Mouse (Mus musculus): ENCODE results near the gene Olfr427. TPM values are rescaled to one million over a fixed set of nuclear protein-coding genes. Genes with fewer than 3 reads are reported as not detected.
"Not testable (repeated sequence)": the region's sequence is repeated elsewhere in the genome, so short reads cannot be mapped to it uniquely, and the experiment has no call there.

The Olfr427 gene
- total RNA-seq (2021) (not detected), polyA plus RNA-seq (2012; rRNA removed) (not detected in 2 replicates)
- long read RNA-seq, result 0 reads

DNA sequence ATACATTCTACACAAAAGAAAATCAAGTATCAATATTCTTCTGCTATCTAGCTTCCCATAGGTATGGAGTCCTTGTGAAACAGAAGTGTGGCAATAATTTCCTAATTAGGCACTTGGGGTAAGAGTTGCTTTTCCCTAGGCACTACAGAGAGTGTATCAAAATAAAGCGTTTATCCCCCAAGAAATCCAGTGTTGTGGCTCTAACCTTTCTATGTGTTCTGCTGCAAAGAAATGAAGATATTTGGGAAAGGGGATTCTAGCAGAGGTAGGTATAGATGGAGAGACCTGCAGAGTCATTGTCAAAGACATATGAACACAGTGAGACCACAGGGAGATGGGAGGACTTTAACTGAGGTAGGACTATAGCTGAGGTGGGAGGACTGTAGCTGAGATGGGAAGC lies at the start of gene Olfr427:
TSS of gene Olfr427 (plus strand) at position 301 of the 400 bp plus-strand sequence.
- DNase-seq, result no peak

DNA sequence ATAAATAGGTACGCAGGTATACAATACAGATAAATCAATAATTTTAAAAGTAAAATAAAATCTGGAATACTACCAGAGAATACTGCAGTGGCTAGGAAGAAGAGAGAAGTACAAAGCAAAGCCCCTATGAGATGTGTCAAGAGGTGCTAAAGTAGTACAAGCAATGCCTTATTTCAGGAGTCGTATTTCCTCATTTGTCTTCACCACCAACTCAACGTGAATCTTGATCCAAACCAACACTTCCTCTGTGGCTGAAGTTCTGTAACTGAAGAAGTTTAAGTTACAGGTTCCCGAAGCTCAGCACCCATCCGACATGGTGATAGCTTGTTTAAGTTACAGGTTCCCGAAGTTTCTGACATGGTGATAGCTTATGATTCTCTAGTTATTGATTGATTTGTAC lies 48.5 kb upstream of the Olfr427 start:
- not testable (repeated sequence) for DNase-seq

DNA sequence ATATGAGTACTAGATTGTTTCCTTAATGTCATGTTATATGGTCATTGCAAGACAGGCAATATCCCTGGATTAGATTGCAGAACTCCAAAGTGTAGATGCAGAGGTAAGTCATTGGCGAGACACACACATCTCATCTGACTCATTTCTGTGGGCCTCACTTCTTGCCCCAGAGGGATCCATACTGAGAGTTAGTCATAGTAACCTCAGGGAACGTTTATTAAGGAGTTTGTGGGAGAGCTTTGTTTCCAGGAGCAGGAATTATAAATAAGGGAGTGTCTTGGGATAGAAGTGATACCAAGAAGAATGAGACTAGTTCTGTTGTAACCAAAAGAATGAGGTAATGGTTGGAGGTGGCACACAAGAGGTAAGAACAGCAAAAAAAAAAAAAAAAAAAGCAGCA lies 47.8 kb upstream of the Olfr427 start, which contains the start of gene Olfr432:
TSS of gene Olfr432 (plus strand) at position 313 of the 400 bp plus-strand sequence.
- no peak for DNase-seq

DNA sequence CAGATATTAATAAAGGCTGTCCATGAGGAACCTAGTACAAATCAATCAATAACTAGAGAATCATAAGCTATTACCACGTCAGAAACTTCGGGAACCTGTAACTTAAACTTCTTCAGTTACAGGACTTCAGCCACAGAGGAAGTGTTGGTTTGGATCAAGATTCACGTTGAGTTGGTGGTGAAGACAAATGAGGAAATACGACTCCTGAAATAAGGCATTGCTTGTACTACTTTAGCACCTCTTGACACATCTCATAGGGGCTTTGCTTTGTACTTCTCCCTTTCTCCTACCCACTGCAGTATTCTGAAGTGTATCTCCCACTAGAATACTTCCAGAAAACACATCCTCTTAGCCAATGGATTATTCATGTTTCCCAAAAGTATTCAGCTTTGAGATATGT lies 47.3 kb upstream of the Olfr427 start:
- not testable (repeated sequence) for DNase-seq

DNA sequence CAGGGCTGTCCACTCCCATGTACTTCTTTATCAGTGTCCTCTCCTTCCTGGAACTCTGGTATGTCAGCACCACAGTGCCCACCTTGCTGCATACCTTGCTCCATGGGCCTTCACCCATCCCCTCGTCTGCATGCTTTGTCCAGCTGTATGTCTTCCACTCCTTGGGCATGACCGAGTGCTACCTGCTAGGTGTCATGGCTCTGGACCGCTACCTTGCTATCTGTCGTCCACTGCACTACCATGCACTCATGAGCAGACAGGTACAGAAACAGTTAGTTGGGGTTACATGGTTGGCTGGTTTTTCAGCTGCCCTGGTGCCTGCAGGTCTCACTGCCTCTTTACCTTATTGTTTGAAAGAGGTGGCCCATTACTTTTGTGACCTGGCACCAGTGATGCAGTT lies 46.2 kb upstream of the Olfr427 start:
- no peak for DNase-seq

DNA sequence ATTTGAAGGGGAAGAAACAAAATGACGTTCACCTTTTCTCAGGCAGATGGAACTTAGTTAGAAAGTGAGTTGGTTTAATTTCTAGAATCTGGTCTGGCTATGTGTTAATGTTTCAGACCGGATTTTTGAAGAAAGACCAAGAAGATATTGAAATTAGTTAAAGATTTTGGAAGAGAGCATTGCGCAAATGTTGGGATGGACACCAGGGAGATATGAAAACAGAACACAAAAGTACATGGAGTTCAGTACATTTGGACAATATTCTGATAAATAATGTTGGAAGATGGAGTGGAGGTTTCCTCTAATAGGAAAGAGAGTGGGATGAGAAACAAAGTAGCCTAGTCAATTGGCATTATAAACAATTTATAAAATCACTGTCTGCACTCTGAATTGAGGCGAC lies 45.2 kb upstream of the Olfr427 start:
- DNase-seq, result no peak

DNA sequence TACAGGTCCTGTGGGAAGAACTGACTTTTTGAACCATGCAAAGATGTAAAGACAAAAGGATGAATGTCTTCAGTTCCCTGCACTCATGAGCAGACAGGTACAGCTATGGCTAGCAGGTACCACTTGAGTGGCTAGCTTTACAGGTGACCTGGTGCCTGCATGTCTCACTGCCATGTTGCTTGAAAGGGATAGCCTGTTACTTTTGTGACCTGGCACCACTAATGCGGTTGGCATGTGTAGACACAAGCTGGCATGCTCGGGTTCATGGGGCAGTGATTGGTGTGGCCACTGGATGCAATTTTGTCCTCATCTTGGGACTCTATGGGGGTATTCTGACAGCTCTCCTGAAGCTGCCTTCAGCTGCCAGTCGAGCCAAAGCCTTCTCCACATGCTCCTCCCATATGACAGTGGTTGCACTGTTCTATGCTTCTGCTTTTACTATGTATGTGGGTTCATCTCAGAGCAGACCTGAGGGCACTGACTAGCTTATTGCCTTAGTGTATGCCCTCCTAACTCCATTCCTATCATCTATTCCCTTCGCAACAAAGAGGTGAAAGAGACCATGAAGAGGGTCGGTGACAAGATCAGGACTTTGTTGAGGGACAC lies 44.7 kb upstream of the Olfr427 start:
- no peak for DNase-seq

DNA sequence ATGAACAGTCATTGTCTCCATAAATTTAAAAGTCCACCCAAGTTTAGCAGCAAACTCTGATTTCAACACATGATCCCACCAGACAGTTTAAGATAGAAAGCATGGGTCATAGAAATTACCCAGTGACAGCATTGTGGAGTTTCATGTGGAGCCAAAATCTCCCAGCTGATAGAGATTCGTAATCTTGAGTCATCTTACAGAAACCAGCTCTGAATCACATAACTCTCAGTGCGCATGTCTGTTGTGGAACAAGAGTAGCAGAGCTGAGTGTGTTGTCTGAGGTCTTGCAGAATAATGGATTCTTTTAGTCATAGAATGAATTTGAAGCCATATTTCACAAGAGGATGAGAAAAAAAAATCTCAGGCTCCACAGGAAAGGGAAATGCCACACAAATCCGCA lies 43.7 kb upstream of the Olfr427 start:
- DNase-seq, result no peak

DNA sequence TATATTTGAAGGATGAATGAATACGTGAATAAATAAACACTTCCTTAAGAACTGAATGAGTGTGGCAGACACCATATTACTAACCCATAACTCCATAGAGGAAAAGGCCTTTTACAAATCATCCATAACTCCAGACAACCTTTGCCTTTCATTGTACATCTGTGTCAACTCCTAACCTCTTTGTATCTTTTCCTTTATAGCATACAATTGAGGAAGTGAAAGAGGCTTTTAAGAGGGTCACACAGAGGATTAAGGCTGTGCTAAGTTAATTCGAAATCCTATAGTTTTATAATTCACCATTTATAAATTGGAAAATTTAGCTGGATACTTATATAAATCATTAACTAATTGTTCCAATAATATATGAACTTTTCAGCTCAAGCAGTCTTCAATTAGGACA lies 41.4 kb upstream of the Olfr427 start:
- no peak for DNase-seq

DNA sequence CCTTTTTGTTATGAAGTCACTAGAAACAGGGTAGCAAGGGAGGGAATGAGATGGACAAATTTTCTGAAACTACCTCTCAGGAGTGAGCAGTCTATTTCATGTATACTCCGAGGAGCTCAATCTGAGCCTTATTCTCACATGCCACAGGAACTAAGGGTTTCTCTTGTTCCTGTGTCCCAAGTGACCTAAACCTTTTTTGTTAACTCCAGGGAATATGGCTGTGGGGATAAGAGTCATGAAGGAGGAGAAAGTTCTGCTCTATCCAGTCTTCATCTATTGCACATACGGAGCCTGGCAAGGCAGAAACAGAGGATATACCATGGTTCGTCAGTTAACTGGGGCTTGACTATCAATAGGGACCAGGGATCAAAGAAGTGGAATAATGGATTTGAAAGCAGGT lies 30.4 kb upstream of the Olfr427 start, which contains the start of gene Olfr430:
TSS of gene Olfr430 (plus strand) at position 301 of the 400 bp plus-strand sequence.
- DNase-seq, result no peak

DNA sequence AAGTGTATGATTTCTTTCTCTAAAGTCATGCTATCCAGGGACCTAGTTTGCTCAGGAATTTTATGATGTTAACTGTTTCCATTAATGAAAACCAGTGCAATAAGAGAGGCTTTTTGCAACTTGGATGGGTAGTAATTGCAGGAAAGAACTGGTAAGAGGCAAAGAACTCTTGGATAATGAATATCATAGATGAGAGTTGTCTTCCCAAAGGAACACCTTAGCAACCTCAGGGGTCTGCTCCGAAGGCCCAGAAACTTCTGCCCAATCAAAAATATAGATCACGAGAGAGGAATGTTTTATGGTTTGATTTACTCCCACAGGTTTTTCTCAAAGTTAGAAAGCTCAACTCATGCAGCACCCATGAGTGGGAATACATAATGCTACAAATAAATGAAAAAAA lies 12.7 kb upstream of the Olfr427 start, which contains the start of gene Olfr429:
TSS of gene Olfr429 (plus strand) at position 301 of the 400 bp plus-strand sequence.
- no peak for DNase-seq

DNA sequence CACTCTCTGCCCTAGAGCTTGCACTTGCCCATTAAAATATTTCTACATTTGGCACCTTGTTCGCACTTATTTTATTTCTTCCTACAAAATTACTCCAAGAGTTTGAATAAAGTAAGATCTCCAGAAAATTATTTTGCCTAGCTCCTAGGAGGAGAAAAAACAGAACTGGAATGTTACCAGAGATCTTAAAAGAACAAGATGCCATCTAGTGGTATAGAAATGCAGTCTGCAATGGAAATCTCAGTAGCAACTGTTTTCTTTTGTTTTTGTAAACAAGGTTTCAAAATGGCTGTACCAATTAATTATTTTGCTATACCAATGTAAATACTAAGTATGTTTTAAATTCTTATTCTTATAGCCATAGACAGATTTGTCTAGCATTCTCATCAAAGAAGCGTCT lies 7.0 kb downstream of the Olfr427 start:
- no peak for DNase-seq

DNA sequence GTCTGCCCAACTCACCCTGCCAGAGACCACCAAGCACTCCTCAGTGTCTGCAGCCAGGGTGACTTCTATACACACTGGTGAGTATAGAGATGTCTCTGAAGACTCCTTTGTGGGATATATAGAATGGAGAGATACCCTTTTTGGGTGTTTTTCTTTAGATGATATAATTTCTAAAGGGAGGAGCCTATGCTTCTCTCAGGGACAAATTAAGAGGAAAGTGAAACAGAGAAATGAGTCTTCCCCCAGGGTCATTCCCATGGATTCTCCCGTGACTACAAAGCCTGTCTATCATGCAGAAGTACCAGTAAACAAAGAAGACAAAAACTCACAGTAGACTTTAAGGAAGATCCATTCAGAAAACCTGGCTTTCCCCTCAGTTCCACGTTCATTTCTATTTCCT lies 24.4 kb downstream of the Olfr427 start, which contains the start of gene Olfr231:
TSS of gene Olfr231 (minus strand) at position 101 of the 400 bp plus-strand sequence.
- no peak for DNase-seq

DNA sequence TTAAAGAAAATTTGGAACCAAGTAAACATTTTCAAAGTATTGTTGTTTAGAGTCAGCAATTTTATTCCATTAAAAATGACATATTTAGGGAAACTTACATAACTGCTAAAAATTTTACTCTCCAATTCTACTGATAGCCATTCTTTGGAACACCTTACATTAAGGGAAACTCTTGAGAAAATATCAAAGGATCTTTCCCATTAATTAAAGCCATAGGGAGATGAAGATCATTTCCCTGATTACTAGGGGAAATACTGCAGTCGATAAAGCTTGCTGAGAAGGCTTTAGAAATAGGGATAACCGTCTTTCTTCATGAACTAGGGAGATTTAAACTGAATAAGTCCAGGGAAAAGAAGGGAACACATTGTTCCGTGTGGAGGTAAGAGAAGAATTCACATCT lies 34.5 kb downstream of the Olfr427 start, which contains the start of gene Olfr424:
TSS of gene Olfr424 (plus strand) at position 301 of the 400 bp plus-strand sequence.
- DNase-seq, result no peak

DNA sequence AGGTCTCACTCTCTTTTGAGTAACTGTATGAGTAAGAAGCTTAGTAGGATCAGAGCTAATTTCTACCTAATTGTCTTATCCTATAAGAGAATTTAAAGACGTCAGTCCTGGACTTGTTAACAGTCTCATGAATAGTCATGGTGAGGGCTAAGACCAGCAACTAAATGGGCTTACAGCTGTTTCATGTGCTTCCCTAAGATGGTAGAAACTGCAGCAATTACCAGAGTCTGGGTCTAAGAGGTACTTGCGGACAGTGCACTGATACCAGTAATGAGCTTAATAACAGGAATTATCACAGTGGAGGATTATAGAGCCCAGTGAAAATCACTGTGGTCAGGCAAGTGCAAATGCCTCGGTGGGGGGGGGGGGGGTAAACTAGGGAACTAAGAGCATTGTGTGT lies 35.3 kb downstream of the Olfr427 start:
- no peak for DNase-seq

DNA sequence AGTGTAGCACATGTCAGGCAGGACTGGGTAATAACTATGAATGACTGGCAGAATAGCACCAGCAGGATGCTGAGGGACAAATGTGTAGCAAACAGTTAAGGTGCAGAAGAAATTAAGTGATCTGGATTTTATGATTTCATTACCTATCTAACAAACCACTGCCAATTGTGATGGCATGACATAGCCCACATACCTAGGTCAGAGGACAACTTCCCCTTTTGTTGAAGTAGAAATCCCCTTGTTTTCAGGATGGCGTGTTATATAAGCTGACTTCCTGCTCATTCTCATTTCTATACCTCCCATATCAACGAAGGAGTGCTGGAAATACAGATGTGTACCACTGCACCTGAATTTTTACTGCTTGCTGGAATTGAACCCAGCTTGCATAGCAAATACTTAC lies 44.7 kb downstream of the Olfr427 start:
- no peak for DNase-seq

DNA sequence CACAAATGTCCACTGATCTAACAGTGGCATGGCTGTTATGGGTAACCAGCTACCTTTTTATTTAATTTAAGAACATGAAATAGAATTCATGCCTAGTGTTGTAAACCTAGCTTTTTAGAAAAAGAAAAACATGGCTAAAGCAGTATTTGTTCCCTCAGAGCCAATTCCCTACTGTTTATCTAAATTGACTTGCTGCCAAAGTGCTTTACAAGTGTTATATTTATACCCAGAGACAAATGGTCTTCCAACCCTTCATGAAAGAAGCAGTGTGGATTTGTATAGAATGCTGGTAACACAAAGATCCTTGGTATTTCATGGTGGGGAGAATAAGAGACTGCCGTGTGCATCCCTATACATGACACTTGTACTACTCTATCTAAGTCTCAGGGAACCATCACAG lies 50.0 kb downstream of the Olfr427 start:
- DNase-seq, result no peak

DNA sequence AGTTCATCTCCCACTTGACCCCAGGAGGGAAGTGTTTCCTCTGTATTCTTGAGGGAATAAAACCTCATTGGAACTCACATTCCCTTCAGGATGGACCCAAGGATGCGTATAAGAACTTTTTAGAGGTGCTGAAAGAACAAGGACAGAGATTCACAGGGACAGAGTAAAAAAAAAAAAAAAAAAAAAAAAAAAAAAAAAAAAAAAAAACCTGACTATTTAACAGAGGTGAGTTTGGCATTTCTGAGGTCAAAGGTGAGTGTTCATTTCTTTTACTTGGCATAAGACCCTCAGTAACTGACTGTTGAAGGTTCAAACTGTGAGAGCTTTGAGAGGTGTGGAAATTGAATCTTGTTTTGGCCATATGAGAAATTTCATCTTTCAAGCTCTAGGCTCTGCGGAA lies 52.6 kb downstream of the Olfr427 start:
- no peak for DNase-seq

Other genes starting within 250 kb of the Olfr427 start
- gene Ifi211, start 183.8 kb upstream of the Olfr427 start, total RNA-seq (2021), result 1 to 10 TPM; 2.2 to 3.4 TPM
- gene Ifi211, start 183.8 kb upstream of the Olfr427 start, polyA plus RNA-seq (2012; rRNA removed), result 0.13 and 0.22 TPM in 2 replicates
- gene Mndal, start 154.4 kb upstream of the Olfr427 start, total RNA-seq (2021), result 10 to 100 TPM in 1 of 2 experiments, 1 to 10 TPM in 1; 9.9 to 15.1 TPM
- 0.44 and 1.2 TPM in 2 replicates for gene Mndal, start 154.4 kb upstream of the Olfr427 start, polyA plus RNA-seq (2012; rRNA removed)
- gene Ifi203, start 154.2 kb upstream of the Olfr427 start, total RNA-seq (2021), result 10 to 100 TPM in 1 of 2 experiments, 1 to 10 TPM in 1; 9.5 to 12.3 TPM
- 2.8 and 3.3 TPM in 2 replicates for gene Ifi203, start 154.2 kb upstream of the Olfr427 start, polyA plus RNA-seq (2012; rRNA removed)
- not detected for gene Ifi202b, start 114.1 kb upstream of the Olfr427 start, total RNA-seq (2021)
- gene Ifi202b, start 114.1 kb upstream of the Olfr427 start, polyA plus RNA-seq (2012; rRNA removed), result not detected in 2 replicates
- gene Ifi205, start 65.1 kb upstream of the Olfr427 start, total RNA-seq (2021), result 1 to 10 TPM; 6.7 to 8.6 TPM
- gene Ifi205, start 65.1 kb upstream of the Olfr427 start, polyA plus RNA-seq (2012; rRNA removed), result 0.02 TPM in 1 of 2 replicates, not detected in the other
- gene Olfr433, start 56.2 kb upstream of the Olfr427 start, total RNA-seq (2021), result not detected
- gene Olfr433, start 56.2 kb upstream of the Olfr427 start, polyA plus RNA-seq (2012; rRNA removed), result 0.13 TPM in 1 of 2 replicates, not detected in the other
- not detected for gene Olfr432, start 47.7 kb upstream of the Olfr427 start, total RNA-seq (2021)
- 0.15 TPM in 1 of 2 replicates, not detected in the other for gene Olfr432, start 47.7 kb upstream of the Olfr427 start, polyA plus RNA-seq (2012; rRNA removed)
- gene Olfr430, start 30.3 kb upstream of the Olfr427 start, total RNA-seq (2021), result not detected
- gene Olfr430, start 30.3 kb upstream of the Olfr427 start, polyA plus RNA-seq (2012; rRNA removed), result not detected in 2 replicates
- not detected for gene Olfr429, start 12.6 kb upstream of the Olfr427 start, total RNA-seq (2021)
- gene Olfr429, start 12.6 kb upstream of the Olfr427 start, polyA plus RNA-seq (2012; rRNA removed), result not detected in 2 replicates
- gene Olfr231, start 24.3 kb downstream of the Olfr427 start, total RNA-seq (2021), result not detected
- gene Olfr231, start 24.3 kb downstream of the Olfr427 start, polyA plus RNA-seq (2012; rRNA removed), result not detected in 2 replicates
- not detected for gene Olfr424, start 34.6 kb downstream of the Olfr427 start, total RNA-seq (2021)
- gene Olfr424, start 34.6 kb downstream of the Olfr427 start, polyA plus RNA-seq (2012; rRNA removed), result not detected in 2 replicates
- not detected for gene Olfr420, start 58.7 kb downstream of the Olfr427 start, total RNA-seq (2021)
- not detected in 2 replicates for gene Olfr420, start 58.7 kb downstream of the Olfr427 start, polyA plus RNA-seq (2012; rRNA removed)
- under 1 TPM; 0.46 to 0.52 TPM for gene Spta1, start 75.9 kb downstream of the Olfr427 start, total RNA-seq (2021)
- 0.02 TPM in 1 of 2 replicates, not detected in the other for gene Spta1, start 75.9 kb downstream of the Olfr427 start, polyA plus RNA-seq (2012; rRNA removed)
- gene Olfr419, start 155.2 kb downstream of the Olfr427 start, total RNA-seq (2021), result not detected
- not detected in 2 replicates for gene Olfr419, start 155.2 kb downstream of the Olfr427 start, polyA plus RNA-seq (2012; rRNA removed)
- not detected for gene Mptx1, start 233.6 kb downstream of the Olfr427 start, total RNA-seq (2021)
- gene Mptx1, start 233.6 kb downstream of the Olfr427 start, polyA plus RNA-seq (2012; rRNA removed), result not detected in 2 replicates